11 mouse cellular contexts compared by ENCODE assay signal in genomic region chr10:45114462-45114861, GRCm38 (mm10). TPM values are rescaled to one million over a fixed set of nuclear protein-coding genes. Genes with fewer than 3 reads are reported as not detected.
DNase-seq lines count a peak whose midpoint lies in the region; ATAC-seq and TF ChIP-seq lines count a peak whose summit lies in the region.
"Had no signal": no experiment of that assay in that cellular context is flagged by ENCODE, and none has a peak within 500 bp of the region (broad histone marks: within the 10 kb centered on the region; RNA-seq: fewer than 3 reads in every experiment).

No protein-coding gene starts in this region.

- 89% methylated on average over 4 of the region's 4 CpGs for WGBS in hindbrain, embryonic 13.5 days
- 81% methylated on average over 4 of the region's 4 CpGs for WGBS in hindbrain, embryonic 12.5 days

- H3K4me1 ChIP-seq in hindbrain, embryonic 13.5 days (replicated peaks) = no peaks in the 10 kb centered on the region
- no peaks in the 10 kb centered on the region for H3K4me1 ChIP-seq in hindbrain, embryonic 12.5 days
- H3K4me1 ChIP-seq in CH12.LX (ENCODE audit: control insufficient read depth in 1 of 2, insufficient read depth in 2 of 2) = no peaks in the 10 kb centered on the region
- H3K4me1 ChIP-seq: lung, embryonic 15.5 days had no signal

- peaks cover 59% of the 10 kb centered on the region for H3K36me3 ChIP-seq in hindbrain, embryonic 13.5 days
- H3K36me3 ChIP-seq in hindbrain, embryonic 12.5 days = peaks cover 50% of the 10 kb centered on the region
- H3K36me3 ChIP-seq in CH12.LX (replicated peaks in 1 of 2; ENCODE audit: control insufficient read depth in 1 of 2, insufficient read depth in 1 of 2, low read length in 1 of 2) = peaks cover 74 to 92% of the 10 kb centered on the region in 2 experiments

- no peak overlapping the region for H3K27ac ChIP-seq in hindbrain, embryonic 13.5 days
- H3K27ac ChIP-seq in hindbrain, embryonic 12.5 days = no peak overlapping the region
- no peak overlapping the region for H3K27ac ChIP-seq in CH12.LX (ENCODE audit: insufficient read depth, low read depth)
- H3K27ac ChIP-seq: lung, embryonic 15.5 days had no signal

- H3K4me2 ChIP-seq in hindbrain, embryonic 13.5 days = no peak overlapping the region
- H3K4me2 ChIP-seq in hindbrain, embryonic 12.5 days (replicated peaks) = no peak overlapping the region
- no peak overlapping the region for H3K4me2 ChIP-seq in CH12.LX (ENCODE audit: insufficient read depth, low read depth, poor library complexity, severe bottlenecking)
- H3K4me2 ChIP-seq: lung, embryonic 15.5 days had no signal

- DNase-seq in CH12.LX (ENCODE audit: extremely low read depth) = no peak
- peak; percentile 27 for DNase-seq in ZHBTc4 (ENCODE audit: low read depth, low spot score)
- DNase-seq in lung, postnatal 36 days = peak; percentile 12
- DNase-seq: adrenal gland, postnatal 36 days had no signal

- H3K79me2 ChIP-seq in CH12.LX (replicated peaks; ENCODE audit: control insufficient read depth, extremely low read depth, insufficient read depth, poor library complexity, severe bottlenecking) = no peaks in the 10 kb centered on the region

- ATAC-seq in hindbrain, embryonic 13.5 days (ENCODE audit: low FRiP score) = 0 out of 2 replicates have a peak, but pooled peaks have one; percentile 39
- no peak for ATAC-seq in hindbrain, embryonic 12.5 days (ENCODE audit: low FRiP score)
- no peak for ATAC-seq in activated CD4-positive, CD25-positive, alpha-beta regulatory T cell, adult 4 months
- no peak for ATAC-seq in megakaryocyte-erythroid progenitor cell, adult 5-6 weeks (replicated peaks; ENCODE audit: low FRiP score, low TSS enrichment, poor library complexity, severe bottlenecking)
- ATAC-seq in cerebellum, adult (ENCODE audit: insufficient number of reproducible peaks, low FRiP score, low TSS enrichment) = no peak
- ATAC-seq: forebrain, embryonic 16.5 days had no signal

- no peaks in the 10 kb centered on the region for H3K27me3 ChIP-seq in hindbrain, embryonic 13.5 days
- no peaks in the 10 kb centered on the region for H3K27me3 ChIP-seq in hindbrain, embryonic 12.5 days
- no peaks in the 10 kb centered on the region for H3K27me3 ChIP-seq in CH12.LX (replicated peaks)
- H3K27me3 ChIP-seq: lung, embryonic 15.5 days had no signal

- dilution Hi-C loops in CH12.LX (cut with MboI; ENCODE audit: extremely low pct_ligation_motif_present, extremely low pct_unique_long_range_greater_than_20kb, low sequenced_read_pairs) = no loop called here

- no peaks in the 10 kb centered on the region for H3K9me3 ChIP-seq in hindbrain, embryonic 13.5 days
- 0 out of 2 replicates have a peak, but pooled peaks cover 4% of the 10 kb centered on the region for H3K9me3 ChIP-seq in hindbrain, embryonic 12.5 days (replicated peaks)
- H3K9me3 ChIP-seq in CH12.LX (replicated peaks; ENCODE audit: low read length) = peaks cover under 1% of the 10 kb centered on the region
- H3K9me3 ChIP-seq: lung, embryonic 15.5 days had no signal

- no peak overlapping the region for H3K9ac ChIP-seq in hindbrain, embryonic 13.5 days
- H3K9ac ChIP-seq in hindbrain, embryonic 12.5 days = no peak overlapping the region
- H3K9ac ChIP-seq in CH12.LX (ENCODE audit: insufficient read depth, low read depth) = no peak overlapping the region
- H3K9ac ChIP-seq: lung, embryonic 15.5 days had no signal

- H3K4me3 ChIP-seq in hindbrain, embryonic 13.5 days = no peak overlapping the region
- no peak overlapping the region for H3K4me3 ChIP-seq in hindbrain, embryonic 12.5 days
- H3K4me3 ChIP-seq in CH12.LX (replicated peaks in 1 of 3; ENCODE audit: low read depth in 2 of 3, low read length in 2 of 3, poor library complexity in 1 of 3) = no peak overlapping the region
- H3K4me3 ChIP-seq: lung, embryonic 15.5 days had no signal

- no peak for TF ChIP-seq POLR2A in CH12.LX (IDR thresholded peaks at IDR 0.05; ENCODE audit: low read depth, low read length)

- peak in 1 of 2 experiments; percentile 57; a peak in 2 of 4 replicates for TF ChIP-seq CTCF in CH12.LX (conservative IDR thresholded peaks at IDR 0.05 in 1 of 2, IDR thresholded peaks at IDR 0.05 in 1 of 2; ENCODE audit: low read depth in 2 of 2, low read length in 2 of 2)

- peak; percentile 41 for TF ChIP-seq RAD21 in CH12.LX (IDR thresholded peaks at IDR 0.05; ENCODE audit: low read depth, low read length)

- no peak for TF ChIP-seq EP300 in CH12.LX (IDR thresholded peaks at IDR 0.05; ENCODE audit: low read length)

- in situ Hi-C loops in CH12.LX (cut with MboI; ENCODE audit: low pct_ligation_motif_present, low pct_unique_long_range_greater_than_20kb, low sequenced_read_pairs) = no loop called here

TF ChIP-seq in CH12.LX, 34 proteins besides CTCF, POLR2A, EP300 and RAD21:
- TF ChIP-seq NELFE (IDR thresholded peaks at IDR 0.05; ENCODE audit: low read depth, low read length) (no peak), SMC3 (IDR thresholded peaks at IDR 0.05; ENCODE audit: low read depth, low read length) (peak; percentile 35)

RNA-seq across cellular contexts. Expression of gene Prep, which starts 47.5 kb away (rescaled TPM):
- polyA plus RNA-seq in hindbrain, embryonic 13.5 days (2015; fragmentation: Nextera tagmentation; extraction: Ambion mirVana) = 24.8 and 25.2 TPM in 2 replicates
- 29.0 and 29.5 TPM in 2 replicates for polyA plus RNA-seq in hindbrain, embryonic 12.5 days (2016; fragmentation: Nextera tagmentation; extraction: Ambion mirVana)
- total RNA-seq in CH12.LX (2012; rRNA removed) = 17.6 and 17.8 TPM in 2 replicates
- total RNA-seq in CH12.LX (2014; rRNA removed) = 25.0 and 25.7 TPM in 2 replicates
- 26.0 and 28.2 TPM in 2 replicates for polyA plus RNA-seq in CH12.LX (2012; ENCODE audit: insufficient read length, low read depth)
- polyA plus RNA-seq in activated CD4-positive, CD25-positive, alpha-beta regulatory T cell, adult 4 months (2017; shearing (Covaris generic)) = 1 to 10 TPM; 4.1 to 5.2 TPM
- total RNA-seq in megakaryocyte-erythroid progenitor cell, adult 5-6 weeks (2014; fragmentation: Nextera tagmentation) = 9.0 and 15.4 TPM in 2 replicates
- total RNA-seq in megakaryocyte-erythroid progenitor cell, adult 5-6 weeks (2017) = 11.8 and 13.6 TPM in 2 replicates
